Comparison of ENCODE assay signal across 11 mouse cellular contexts in genomic region chr14:47747536-47747935, GRCm38 (mm10).
DNase-seq lines count a peak whose midpoint lies in the region; ATAC-seq lines count a peak whose summit lies in the region.
"Had no signal": no experiment of that assay in that cellular context is flagged by ENCODE, and none has a peak within 500 bp of the region (broad histone marks: within the 10 kb centered on the region; RNA-seq: fewer than 3 reads in every experiment).

No protein-coding gene starts in this region.

- H3K9ac ChIP-seq in liver, embryonic 12.5 days: no peak overlapping the region

- H3K9me3 ChIP-seq in liver, embryonic 12.5 days (replicated peaks): no peaks in the 10 kb centered on the region

- peak; percentile 39 to 59 for DNase-seq in left cerebral cortex, postnatal 14 days (ENCODE audit: low spot score in 2 of 2)
- DNase-seq in left cerebral cortex, postnatal 36 days (ENCODE audit: low spot score in 2 of 2): no peak
- peak; percentile 98 for DNase-seq in heart, adult 11 months
- DNase-seq in kidney, adult 9 months: peak; percentile 51
- DNase-seq in skeletal muscle tissue, adult 2 months (ENCODE audit: low read depth, low spot score): peak; percentile 71
- DNase-seq in cerebellum, adult 9-10 months: no peak
- no peak for DNase-seq in cerebellum, adult 9-11 months

- H3K27me3 ChIP-seq in liver, embryonic 12.5 days (replicated peaks): no peaks in the 10 kb centered on the region

- 72% methylated on average over 9 of the region's 9 CpGs for WGBS in liver, embryonic 12.5 days (ENCODE audit: insufficient replicate concordance)

- no peak for ATAC-seq in liver, embryonic 12.5 days
- ATAC-seq: inflammation-experienced regulatory T-cells, adult 6 months had no signal

- no peaks in the 10 kb centered on the region for H3K4me1 ChIP-seq in liver, embryonic 12.5 days

- intact Hi-C loops in left cerebral cortex, postnatal 14 days (cut with DNase I): no loop called here
- intact Hi-C loops in left cerebral cortex, postnatal 36 days (cut with DNase I): no loop called here

- H3K4me2 ChIP-seq in liver, embryonic 12.5 days: no peak overlapping the region
- H3K4me2 ChIP-seq: liver, embryonic 11.5 days had no signal

- H3K4me3 ChIP-seq in liver, embryonic 12.5 days: no peak overlapping the region
- H3K4me3 ChIP-seq: myocyte had no signal

- H3K36me3 ChIP-seq in liver, embryonic 12.5 days: no peaks in the 10 kb centered on the region

- H3K27ac ChIP-seq in liver, embryonic 12.5 days: no peak overlapping the region

Comparison
In these comparisons a context has a peak if more than half of its experiments do, and no peak if none do; other contexts are left out.
1. DNase-seq: peak in left cerebral cortex, postnatal 14 days (2 of 2), heart, adult 11 months (single experiment), kidney, adult 9 months (single experiment) and skeletal muscle tissue, adult 2 months (single experiment); none in left cerebral cortex, postnatal 36 days (0 of 2), cerebellum, adult 9-10 months (single experiment) and cerebellum, adult 9-11 months (single experiment).